Mouse (Mus musculus) ES-Bruce4 (cell line): ENCODE measurements around the gene Tap1.

Source experiments
- CTCF ChIP-seq: IDR thresholded peaks from one replicate; pipeline ENCODE4 v1.8.1; 2011; ENCODE audit warnings: low read depth, low read length
- POLR2A ChIP-seq: IDR thresholded peaks from one replicate; pipeline ENCODE4 v1.8.1; 2011; ENCODE audit warnings: low read length; ENCODE audit not compliant: insufficient read depth

DNA sequence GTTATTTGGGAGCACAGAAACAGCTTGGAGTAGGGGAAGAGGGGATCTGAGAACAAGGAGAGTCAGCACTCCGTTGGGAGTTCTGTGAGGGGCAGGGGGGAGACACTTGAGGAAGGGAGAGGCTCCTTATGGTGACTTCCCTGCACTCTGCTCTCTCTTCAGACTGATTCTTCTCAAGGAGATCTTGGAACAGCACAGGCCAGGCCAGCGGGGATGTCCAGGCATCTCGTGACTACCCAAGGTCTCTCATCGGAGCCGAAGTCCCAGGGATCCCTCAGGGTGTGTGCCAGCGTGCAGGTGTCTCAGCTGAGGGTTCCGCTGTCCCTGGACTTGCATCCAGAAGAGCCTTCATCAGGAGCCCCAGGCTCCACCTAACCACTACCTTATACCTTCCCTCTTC, 48.7 kb upstream of the Tap1 start:
- TF ChIP-seq CTCF (no peak), POLR2A (no peak)
